Mouse (Mus musculus): Measurements from ENCODE around the gene Actn3.

- TF ChIP-seq FLI1 (IDR thresholded peaks at IDR 0.05; ENCODE audit: low read length): no peak
- TF ChIP-seq GATA1 (IDR thresholded peaks at IDR 0.05; ENCODE audit: borderline replicate concordance, low read length): no peak
These were observed 14.1 kb upstream of the Actn3 start for GRCm38 (mm10) chr19:4891798-4892197.

All from megakaryocyte, embryonic 14.5 days (primary cell).